Mouse (Mus musculus) forebrain, embryonic 16.5 days (tissue): ENCODE measurements around the gene Fam185a. TPM values are rescaled to one million over a fixed set of nuclear protein-coding genes. Genes with fewer than 3 reads are reported as not detected.

Experiments
- ATAC-seq: fragments of 200-750 bp; cut with Nextera tagmentation; 2 replicates; pipeline ENCODE4 v1.8.0; 2017; ENCODE audit warnings: mild to moderate bottlenecking, moderate library complexity
- H3K27ac ChIP-seq: fragments of 300-500 bp; sonication (generic); 2 replicates; pipeline ENCODE4 v1.5.1; 2014; ENCODE audit warnings: low read length, control low read depth
- H3K27me3 ChIP-seq: fragments of 300-500 bp; sonication (generic); replicated peaks from 2 replicates; pipeline ENCODE4 v1.6.1; 2014; ENCODE audit warnings: low read length; ENCODE audit not compliant: control insufficient read depth, insufficient read depth
- H3K36me3 ChIP-seq: fragments of 300-500 bp; sonication (generic); 2 replicates; pipeline ENCODE4 v1.6.1; 2014; ENCODE audit not compliant: control insufficient read depth, insufficient read depth
- H3K4me1 ChIP-seq: fragments of 300-500 bp; sonication (generic); replicated peaks from 2 replicates; pipeline ENCODE4 v1.6.1; 2014; ENCODE audit warnings: low read length; ENCODE audit not compliant: control insufficient read depth, insufficient read depth
- H3K4me2 ChIP-seq: fragments of 300-500 bp; sonication (generic); 2 replicates; pipeline ENCODE4 v1.6.1; 2014; ENCODE audit warnings: mild to moderate bottlenecking, low read length, control low read depth
- H3K4me3 ChIP-seq: fragments of 300-500 bp; sonication (generic); replicated peaks from 2 replicates; pipeline ENCODE4 v1.5.1; 2014; ENCODE audit warnings: mild to moderate bottlenecking, low read length, control low read depth
- H3K9ac ChIP-seq: fragments of 300-500 bp; sonication (generic); replicated peaks from 2 replicates; pipeline ENCODE4 v1.6.1; 2014; ENCODE audit warnings: low read depth, low read length, control low read depth
- H3K9me3 ChIP-seq: fragments of 300-500 bp; sonication (generic); 2 replicates; pipeline ENCODE4 v1.6.1; 2016; ENCODE audit warnings: low read length; ENCODE audit not compliant: control insufficient read depth
- WGBS: fragments of 180-500 bp; shearing (Covaris S2); extraction: QIAGEN DNeasy Blood & Tissue Kit; methylation state at CpG from one replicate; pipeline ENCODE4 v1.1.7; 2014; 5-methylcytosine and 5-hydroxymethylcytosine counted together
- polyA plus RNA-seq: library from polyadenylated mRNA; unstranded; fragments of >200 nt; fragmentation: Nextera tagmentation; extraction: Ambion mirVana; gene quantifications from 2 replicates; pipeline ENCODE4 v1.2.1, GENCODE M21; 2015

Gene Fam185a
- polyA plus RNA-seq, 1 experiment from 2014 or later = 9.0 TPM

GRCm38 (mm10) chr5:21386432-21386831 is 38.3 kb upstream of the Fam185a start:
- no peaks in the 10 kb centered on the region for H3K27me3 ChIP-seq
- no peaks in the 10 kb centered on the region for H3K4me1 ChIP-seq
- no peaks in the 10 kb centered on the region for H3K36me3 ChIP-seq
- H3K27ac ChIP-seq = no peak overlapping the region
- no peaks in the 10 kb centered on the region for H3K9me3 ChIP-seq
- 95% methylated on average over 4 of the region's 4 CpGs for WGBS
- no peak overlapping the region for H3K4me3 ChIP-seq
- ATAC-seq = no peak
- no peak overlapping the region for H3K9ac ChIP-seq
- H3K4me2 ChIP-seq = no peak overlapping the region

GRCm38 (mm10) chr5:21387340-21387739 is 37.4 kb upstream of the Fam185a start:
- Histone ChIP-seq H3K27ac (no peak overlapping the region), H3K4me2 (no peak overlapping the region), H3K36me3 (no peaks in the 10 kb centered on the region), H3K4me3 (no peak overlapping the region), H3K4me1 (no peaks in the 10 kb centered on the region; the same call in 1 of the 2 replicates), H3K9ac (no peak overlapping the region), H3K9me3 (no peaks in the 10 kb centered on the region), H3K27me3 (no peaks in the 10 kb centered on the region)
- no peak for ATAC-seq

GRCm38 (mm10) chr5:21388855-21389254 is 35.9 kb upstream of the Fam185a start:
- Histone ChIP-seq H3K27ac (no peak overlapping the region), H3K9ac (no peak overlapping the region), H3K4me3 (no peak overlapping the region), H3K4me2 (no peak overlapping the region), H3K36me3 (no peaks in the 10 kb centered on the region), H3K4me1 (no peaks in the 10 kb centered on the region; the same call in 1 of the 2 replicates), H3K9me3 (no peaks in the 10 kb centered on the region), H3K27me3 (no peaks in the 10 kb centered on the region)
- 91% methylated on average over 4 of the region's 4 CpGs for WGBS
- ATAC-seq = no peak

- Histone ChIP-seq H3K9ac (no peak overlapping the region), H3K4me3 (no peak overlapping the region), H3K27ac (no peak overlapping the region), H3K9me3 (no peaks in the 10 kb centered on the region), H3K36me3 (no peaks in the 10 kb centered on the region), H3K4me1 (peaks cover 2% of the 10 kb centered on the region; the same call in 1 of the 2 replicates), H3K4me2 (no peak overlapping the region), H3K27me3 (no peaks in the 10 kb centered on the region)
- WGBS = 36% methylated on average over 12 of the region's 13 CpGs
- ATAC-seq = no peak
Observed at GRCm38 (mm10) chr5:21391616-21392384, 33.0 kb upstream of the Fam185a start.

- Histone ChIP-seq H3K9me3 (no peaks in the 10 kb centered on the region), H3K9ac (no peak overlapping the region), H3K27ac (no peak overlapping the region), H3K36me3 (no peaks in the 10 kb centered on the region), H3K4me3 (no peak overlapping the region), H3K4me2 (no peak overlapping the region), H3K4me1 (peaks cover 2% of the 10 kb centered on the region; the same call in 1 of the 2 replicates), H3K27me3 (no peaks in the 10 kb centered on the region)
- ATAC-seq = no peak
- WGBS = 73% methylated on average over 2 of the region's 2 CpGs
Observed at GRCm38 (mm10) chr5:21394562-21394961, 30.2 kb upstream of the Fam185a start.

GRCm38 (mm10) chr5:21395205-21395840 is 29.4 kb upstream of the Fam185a start:
- Histone ChIP-seq H3K9me3 (no peaks in the 10 kb centered on the region), H3K4me1 (peaks cover 2% of the 10 kb centered on the region; the same call in 1 of the 2 replicates), H3K9ac (no peak overlapping the region), H3K4me2 (no peak overlapping the region), H3K4me3 (no peak overlapping the region), H3K27me3 (no peaks in the 10 kb centered on the region), H3K36me3 (no peaks in the 10 kb centered on the region), H3K27ac (no peak overlapping the region)
- ATAC-seq = no peak
- WGBS = 47% methylated on average over 7 of the region's 7 CpGs

GRCm38 (mm10) chr5:21411261-21411666 is 13.5 kb upstream of the Fam185a start:
- WGBS = 90% methylated on average over 5 of the region's 5 CpGs
- no peaks in the 10 kb centered on the region for H3K36me3 ChIP-seq
- no peak for ATAC-seq
- no peaks in the 10 kb centered on the region for H3K27me3 ChIP-seq
- H3K9ac ChIP-seq = no peak overlapping the region
- H3K4me3 ChIP-seq = no peak overlapping the region
- H3K9me3 ChIP-seq = no peaks in the 10 kb centered on the region
- no peaks in the 10 kb centered on the region for H3K4me1 ChIP-seq
- H3K4me2 ChIP-seq = no peak overlapping the region
- H3K27ac ChIP-seq = no peak overlapping the region

GRCm38 (mm10) chr5:21412056-21412455 is 12.7 kb upstream of the Fam185a start:
- H3K27me3 ChIP-seq = no peaks in the 10 kb centered on the region
- H3K4me1 ChIP-seq = no peaks in the 10 kb centered on the region
- no peaks in the 10 kb centered on the region for H3K9me3 ChIP-seq
- no peak overlapping the region for H3K27ac ChIP-seq
- 84% methylated on average over 5 of the region's 5 CpGs for WGBS
- no peak for ATAC-seq
- H3K36me3 ChIP-seq = no peaks in the 10 kb centered on the region
- H3K4me3 ChIP-seq = no peak overlapping the region
- no peak overlapping the region for H3K9ac ChIP-seq
- no peak overlapping the region for H3K4me2 ChIP-seq

- no peak overlapping the region for H3K9ac ChIP-seq
- ATAC-seq = no peak
- 86% methylated on average over 3 of the region's 3 CpGs for WGBS
- no peaks in the 10 kb centered on the region for H3K36me3 ChIP-seq
- no peaks in the 10 kb centered on the region for H3K27me3 ChIP-seq
- H3K27ac ChIP-seq = no peak overlapping the region
- no peak overlapping the region for H3K4me2 ChIP-seq
- no peaks in the 10 kb centered on the region for H3K4me1 ChIP-seq
- H3K9me3 ChIP-seq = no peaks in the 10 kb centered on the region
- H3K4me3 ChIP-seq = no peak overlapping the region
Observed at GRCm38 (mm10) chr5:21413322-21413721, 11.4 kb upstream of the Fam185a start.
